18 mouse cellular contexts compared by ENCODE assay signal in genomic region chr19:41573700-41574099, GRCm38 (mm10).
"Had no signal": no experiment of that assay in that cellular context is flagged by ENCODE, and none has a peak within 500 bp of the region (broad histone marks: within the 10 kb centered on the region; RNA-seq: fewer than 3 reads in every experiment).

No protein-coding gene starts in this region.

- H3K4me3 ChIP-seq: midbrain, embryonic 10.5 days; midbrain, embryonic 12.5 days; myocyte; neural tube, embryonic 13.5 days; neural tube, embryonic 15.5 days; stomach, embryonic 15.5 days had no signal

- DNase-seq: lung, adult 18-20 months; lung, embryonic 14.5 days; lung, postnatal 10 days; lung, postnatal 4 days; midbrain, embryonic 14.5 days; retina, postnatal 1 day; right cerebral cortex, adult 18-20 months; right cerebral cortex, postnatal 25 days; thymus, postnatal 14 days; thymus, postnatal 36 days had no signal

- H3K36me3 ChIP-seq: midbrain, embryonic 10.5 days; midbrain, embryonic 12.5 days; neural tube, embryonic 13.5 days; neural tube, embryonic 15.5 days; stomach, embryonic 15.5 days had no signal

- H3K4me1 ChIP-seq: neural tube, embryonic 13.5 days; neural tube, embryonic 15.5 days; stomach, embryonic 15.5 days had no signal

- H3K4me2 ChIP-seq: lung, embryonic 14.5 days; midbrain, embryonic 12.5 days; neural tube, embryonic 13.5 days; neural tube, embryonic 15.5 days; stomach, embryonic 15.5 days had no signal

- H3K27ac ChIP-seq: midbrain, embryonic 10.5 days; midbrain, embryonic 12.5 days; neural tube, embryonic 13.5 days; neural tube, embryonic 15.5 days; stomach, embryonic 15.5 days; stomach, postnatal 0 days had no signal

- H3K9me3 ChIP-seq: midbrain, embryonic 10.5 days; midbrain, embryonic 12.5 days; neural tube, embryonic 13.5 days; neural tube, embryonic 15.5 days; stomach, embryonic 15.5 days had no signal

- H3K9ac ChIP-seq: lung, embryonic 14.5 days; midbrain, embryonic 12.5 days; neural tube, embryonic 13.5 days; neural tube, embryonic 15.5 days; stomach, embryonic 15.5 days had no signal

- ATAC-seq: midbrain, embryonic 16.5 days had no signal

- H3K27me3 ChIP-seq: midbrain, embryonic 12.5 days; neural tube, embryonic 13.5 days; neural tube, embryonic 15.5 days; stomach, embryonic 15.5 days had no signal
